Mouse (Mus musculus): ENCODE results near the gene Myom3. TPM values are rescaled to one million over a fixed set of nuclear protein-coding genes. Genes with fewer than 3 reads are reported as not detected.

The Myom3 gene
- polyA plus RNA-seq, 1 experiment from 2014 or later, result 0.35 TPM

DNA sequence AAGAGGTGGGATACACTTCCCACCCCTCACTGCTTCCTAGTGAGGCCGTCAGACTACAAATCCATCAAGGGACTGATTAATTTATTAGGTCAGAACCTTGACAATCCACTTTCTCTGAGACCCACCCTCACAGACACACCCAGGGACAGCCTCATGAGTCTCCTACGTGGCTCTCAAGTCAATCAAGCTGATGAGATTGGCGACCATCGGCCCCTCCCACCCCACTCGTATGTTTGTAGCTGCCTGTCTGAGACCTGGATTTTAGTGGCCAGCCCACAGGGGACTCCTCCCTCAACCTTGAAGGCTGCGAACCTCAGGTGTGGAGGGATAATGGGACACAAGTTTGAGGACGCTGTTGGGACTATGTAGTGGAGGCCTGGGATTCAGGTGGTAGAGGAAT lies 20.4 kb upstream of the Myom3 start:
- Histone ChIP-seq H3K9ac (no peak overlapping the region), H3K27ac (no peak overlapping the region), H3K27me3 (no peaks in the 10 kb centered on the region), H3K4me2 (replicated peaks) (no peak overlapping the region), H3K36me3 (no peaks in the 10 kb centered on the region), H3K4me1 (peaks cover 3% of the 10 kb centered on the region; the same call in 1 of the 2 replicates), H3K4me3 (no peak overlapping the region), H3K9me3 (replicated peaks) (peaks cover 5% of the 10 kb centered on the region; the same call in 1 of the 2 replicates)
- WGBS, result 74% methylated on average over 7 of the region's 7 CpGs
- no peak for ATAC-seq (ENCODE audit: low FRiP score)

GRCm38 (mm10) chr4:135739672-135740071 lies 19.8 kb upstream of the Myom3 start:
- Histone ChIP-seq H3K27me3 (no peaks in the 10 kb centered on the region), H3K36me3 (no peaks in the 10 kb centered on the region), H3K4me2 (replicated peaks) (no peak overlapping the region), H3K27ac (no peak overlapping the region), H3K4me1 (peaks cover 7% of the 10 kb centered on the region; the same call in 1 of the 2 replicates), H3K9me3 (replicated peaks) (0 out of 2 replicates have a peak, but pooled peaks cover 5% of the 10 kb centered on the region), H3K9ac (no peak overlapping the region), H3K4me3 (no peak overlapping the region)
- ATAC-seq (ENCODE audit: low FRiP score), result no peak
- 86% methylated on average over 14 of the region's 14 CpGs for WGBS

DNA sequence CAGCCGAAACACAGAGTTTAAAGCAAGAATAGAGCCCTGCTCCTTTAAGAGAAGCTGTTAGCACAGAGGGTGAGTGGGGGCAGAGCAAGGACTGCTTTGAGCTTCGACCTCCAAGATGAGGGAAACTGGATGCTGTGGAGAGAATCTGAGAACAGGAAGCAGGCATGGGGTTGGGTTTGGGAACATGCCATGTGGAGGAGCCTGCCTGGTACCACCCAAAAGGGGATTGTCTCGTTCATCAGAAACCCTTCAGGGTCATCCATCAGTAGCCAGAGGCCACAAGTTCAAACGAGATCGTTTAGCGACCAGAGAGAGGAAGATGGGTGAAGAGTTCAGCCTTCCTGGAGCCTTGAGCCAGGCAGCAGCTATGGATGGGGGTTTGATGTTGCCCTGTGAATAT lies 16.0 kb upstream of the Myom3 start:
- no peak overlapping the region for H3K27ac ChIP-seq
- H3K9me3 ChIP-seq (replicated peaks), result no peaks in the 10 kb centered on the region
- no peak overlapping the region for H3K9ac ChIP-seq
- ATAC-seq (ENCODE audit: low FRiP score), result no peak
- H3K36me3 ChIP-seq, result no peaks in the 10 kb centered on the region
- no peak overlapping the region for H3K4me3 ChIP-seq
- no peaks in the 10 kb centered on the region for H3K27me3 ChIP-seq
- 46% methylated on average over 6 of the region's 6 CpGs for WGBS
- peaks cover 8% of the 10 kb centered on the region; the same call in 1 of the 2 replicates for H3K4me1 ChIP-seq
- H3K4me2 ChIP-seq (replicated peaks), result no peak overlapping the region

- no peak overlapping the region for H3K4me2 ChIP-seq (replicated peaks)
- peaks cover 8% of the 10 kb centered on the region; the same call in 1 of the 2 replicates for H3K4me1 ChIP-seq
- 59% methylated on average over 16 of the region's 16 CpGs for WGBS
- H3K27ac ChIP-seq, result no peak overlapping the region
- no peak overlapping the region for H3K9ac ChIP-seq
- no peaks in the 10 kb centered on the region for H3K27me3 ChIP-seq
- no peaks in the 10 kb centered on the region for H3K9me3 ChIP-seq (replicated peaks)
- H3K4me3 ChIP-seq, result no peak overlapping the region
- ATAC-seq (ENCODE audit: low FRiP score), result no peak
- H3K36me3 ChIP-seq, result no peaks in the 10 kb centered on the region
These were observed 14.6 kb upstream of the Myom3 start for GRCm38 (mm10) chr4:135744726-135745448.

- Histone ChIP-seq H3K9ac (no peak overlapping the region), H3K27me3 (no peaks in the 10 kb centered on the region), H3K9me3 (replicated peaks) (no peaks in the 10 kb centered on the region), H3K27ac (no peak overlapping the region), H3K4me2 (replicated peaks) (no peak overlapping the region), H3K4me3 (no peak overlapping the region), H3K4me1 (peaks cover 8% of the 10 kb centered on the region; the same call in 1 of the 2 replicates), H3K36me3 (no peaks in the 10 kb centered on the region)
- 76% methylated on average over 10 of the region's 10 CpGs for WGBS
- no peak for ATAC-seq (ENCODE audit: low FRiP score)
These were observed 13.9 kb upstream of the Myom3 start for GRCm38 (mm10) chr4:135745613-135746012.

DNA sequence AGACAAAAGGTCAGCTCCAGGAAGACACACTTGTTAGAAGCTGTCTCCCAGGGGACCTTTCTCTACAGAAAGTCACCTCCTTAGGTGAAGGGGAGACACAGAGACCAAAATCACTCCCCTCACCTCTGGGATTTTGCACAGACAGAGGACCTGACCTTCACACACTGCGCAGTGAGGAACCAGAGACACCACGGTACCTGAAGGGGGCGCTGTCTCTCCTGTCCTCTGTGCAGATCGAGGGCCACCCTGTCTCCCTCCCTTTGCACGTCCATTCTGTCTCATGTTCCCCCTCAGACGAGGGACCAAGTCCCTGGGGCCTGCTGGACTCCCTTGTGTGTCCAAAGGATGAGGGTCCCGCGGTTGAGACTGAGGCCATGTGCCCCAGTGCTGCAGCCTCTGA lies 8.6 kb upstream of the Myom3 start:
- Histone ChIP-seq H3K9me3 (replicated peaks) (0 out of 2 replicates have a peak, but pooled peaks cover 4% of the 10 kb centered on the region), H3K4me3 (no peak overlapping the region), H3K27me3 (no peaks in the 10 kb centered on the region), H3K9ac (no peak overlapping the region), H3K4me1 (no peaks in the 10 kb centered on the region), H3K27ac (no peak overlapping the region), H3K36me3 (no peaks in the 10 kb centered on the region), H3K4me2 (replicated peaks) (no peak overlapping the region)
- 76% methylated on average over 8 of the region's 8 CpGs for WGBS
- no peak for ATAC-seq (ENCODE audit: low FRiP score)

DNA sequence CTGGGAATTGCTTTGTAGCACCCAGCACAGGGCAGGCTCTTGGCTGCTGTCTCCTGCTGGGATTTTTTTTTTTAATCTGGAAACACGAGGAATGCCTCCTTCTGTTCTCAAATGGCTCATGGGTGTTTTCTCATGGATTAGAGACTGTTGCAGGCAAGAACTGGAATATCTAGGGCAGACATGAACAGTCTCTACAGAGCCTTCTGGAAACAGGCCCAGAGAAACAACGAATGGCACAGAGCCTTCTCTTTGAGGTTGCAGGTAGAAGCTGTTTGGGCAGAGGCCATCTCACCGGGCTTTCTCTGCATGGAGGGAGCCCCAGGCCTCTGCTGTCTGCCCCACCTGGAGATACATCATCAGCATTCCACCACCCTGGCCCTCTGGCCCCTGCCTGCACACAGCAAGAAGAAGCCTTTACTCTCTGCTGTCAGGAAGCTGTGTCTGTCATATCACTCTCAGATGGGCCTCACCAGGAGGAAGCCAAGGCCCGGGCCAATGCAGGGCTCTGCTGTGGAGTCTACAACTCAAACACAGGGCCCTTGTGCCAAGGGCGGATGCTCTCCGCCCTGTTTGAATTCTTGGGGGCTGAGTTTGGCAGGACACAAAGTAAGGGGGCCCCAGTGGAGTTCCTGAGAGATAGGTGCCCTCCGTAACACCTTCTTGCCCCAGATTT lies 7.3 kb upstream of the Myom3 start:
- no peak overlapping the region for H3K4me2 ChIP-seq (replicated peaks)
- no peak overlapping the region for H3K4me3 ChIP-seq
- ATAC-seq (ENCODE audit: low FRiP score), result no peak
- H3K27ac ChIP-seq, result no peak overlapping the region
- H3K4me1 ChIP-seq, result no peaks in the 10 kb centered on the region
- 80% methylated on average over 7 of the region's 7 CpGs for WGBS
- no peak overlapping the region for H3K9ac ChIP-seq
- H3K9me3 ChIP-seq (replicated peaks), result 0 out of 2 replicates have a peak, but pooled peaks cover 4% of the 10 kb centered on the region
- no peaks in the 10 kb centered on the region for H3K27me3 ChIP-seq
- no peaks in the 10 kb centered on the region for H3K36me3 ChIP-seq

DNA sequence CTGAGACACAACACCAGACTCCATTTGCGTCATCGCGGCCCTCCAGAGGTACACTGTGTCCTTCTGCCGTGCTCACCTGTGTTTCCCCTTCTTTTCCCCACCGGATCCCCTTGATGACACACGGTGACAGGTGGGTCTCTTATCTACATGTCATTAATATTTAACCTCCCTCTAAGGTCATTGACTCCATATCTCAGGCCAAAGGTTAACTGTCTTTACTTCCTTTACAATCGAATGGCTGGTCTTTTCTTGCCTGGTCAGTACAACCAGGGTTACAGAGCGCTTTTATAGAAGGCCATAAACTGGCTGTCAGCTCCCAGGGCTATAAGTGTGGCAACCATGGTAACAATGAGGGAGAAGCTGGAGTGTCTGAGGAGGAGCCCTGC lies 6.7 kb upstream of the Myom3 start:
- Histone ChIP-seq H3K36me3 (no peaks in the 10 kb centered on the region), H3K9ac (no peak overlapping the region), H3K9me3 (replicated peaks) (0 out of 2 replicates have a peak, but pooled peaks cover 4% of the 10 kb centered on the region), H3K4me2 (replicated peaks) (no peak overlapping the region), H3K27ac (no peak overlapping the region), H3K4me1 (no peaks in the 10 kb centered on the region), H3K4me3 (no peak overlapping the region), H3K27me3 (no peaks in the 10 kb centered on the region)
- no peak for ATAC-seq (ENCODE audit: low FRiP score)
- 88% methylated on average over 8 of the region's 8 CpGs for WGBS

GRCm38 (mm10) chr4:135758331-135758730 lies 1.2 kb upstream of the Myom3 start:
- Histone ChIP-seq H3K4me2 (replicated peaks) (no peak overlapping the region), H3K27ac (no peak overlapping the region), H3K36me3 (no peaks in the 10 kb centered on the region), H3K27me3 (0 out of 2 replicates have a peak, but pooled peaks cover 10% of the 10 kb centered on the region), H3K4me3 (no peak overlapping the region), H3K4me1 (peaks cover 10% of the 10 kb centered on the region), H3K9me3 (replicated peaks) (0 out of 2 replicates have a peak, but pooled peaks cover 4% of the 10 kb centered on the region), H3K9ac (no peak overlapping the region)
- ATAC-seq (ENCODE audit: low FRiP score), result no peak
- 34% methylated on average over 4 of the region's 4 CpGs for WGBS

DNA sequence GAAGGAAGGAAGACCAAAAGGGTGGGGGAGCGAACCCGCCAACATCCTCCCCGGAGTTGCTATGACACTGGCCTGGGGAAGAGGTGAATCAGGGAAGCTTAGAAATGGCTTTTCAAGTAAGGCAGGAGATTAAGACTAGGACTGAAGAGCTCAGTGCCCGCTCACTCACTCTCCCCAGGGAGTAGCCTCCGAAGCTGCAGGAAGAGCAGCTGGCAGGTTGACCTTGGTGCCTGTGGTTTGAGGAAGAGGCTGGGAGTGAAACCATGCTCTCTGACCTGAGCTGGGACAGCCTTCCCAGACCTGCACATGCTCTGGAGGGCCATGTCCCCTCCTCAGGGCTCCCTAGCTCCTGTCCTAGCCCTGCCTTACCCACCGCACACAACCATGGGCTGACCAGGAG lies 690 bp upstream of the Myom3 start:
- Histone ChIP-seq H3K4me2 (replicated peaks) (no peak overlapping the region), H3K4me3 (no peak overlapping the region), H3K27me3 (peaks cover 13% of the 10 kb centered on the region; the same call in 1 of the 2 replicates), H3K9me3 (replicated peaks) (0 out of 2 replicates have a peak, but pooled peaks cover 4% of the 10 kb centered on the region), H3K27ac (no peak overlapping the region), H3K4me1 (peaks cover 10% of the 10 kb centered on the region), H3K36me3 (no peaks in the 10 kb centered on the region), H3K9ac (no peak overlapping the region)
- WGBS, result 47% methylated on average over 6 of the region's 6 CpGs
- ATAC-seq (ENCODE audit: low FRiP score), result no peak

GRCm38 (mm10) chr4:135761048-135761447 lies 1.5 kb downstream of the Myom3 start:
- 72% methylated on average over 8 of the region's 8 CpGs for WGBS
- no peaks in the 10 kb centered on the region for H3K9me3 ChIP-seq (replicated peaks)
- no peak for ATAC-seq (ENCODE audit: low FRiP score)

GRCm38 (mm10) chr4:135761569-135761968 lies 2.1 kb downstream of the Myom3 start:
- no peak overlapping the region for H3K9ac ChIP-seq
- peaks cover 13% of the 10 kb centered on the region; the same call in 1 of the 2 replicates for H3K27me3 ChIP-seq
- H3K4me2 ChIP-seq (replicated peaks), result no peak overlapping the region
- H3K4me1 ChIP-seq, result peaks cover 10% of the 10 kb centered on the region
- no peaks in the 10 kb centered on the region for H3K36me3 ChIP-seq
- H3K27ac ChIP-seq, result no peak overlapping the region
- H3K4me3 ChIP-seq, result no peak overlapping the region
- ATAC-seq (ENCODE audit: low FRiP score), result no peak
- H3K9me3 ChIP-seq (replicated peaks), result no peaks in the 10 kb centered on the region
- WGBS, result 82% methylated on average over 7 of the region's 7 CpGs

More at GRCm38 (mm10) chr4:135761048-135761447, 1.5 kb downstream of the Myom3 start:
- H3K9ac ChIP-seq, result no peak overlapping the region
- H3K4me2 ChIP-seq (replicated peaks), result no peak overlapping the region
- no peaks in the 10 kb centered on the region for H3K36me3 ChIP-seq
- no peak overlapping the region for H3K27ac ChIP-seq
- peaks cover 10% of the 10 kb centered on the region for H3K4me1 ChIP-seq
- H3K27me3 ChIP-seq, result peaks cover 13% of the 10 kb centered on the region; the same call in 1 of the 2 replicates
- no peak overlapping the region for H3K4me3 ChIP-seq

Measured in hindbrain, embryonic 12.5 days (tissue).